Mouse (Mus musculus) adrenal gland, postnatal 4 days (tissue): Measurements from ENCODE around the gene Vgll2. TPM values are rescaled to one million over a fixed set of nuclear protein-coding genes. Genes with fewer than 3 reads are reported as not detected.

Experiments used
- DNase-seq, 2 experiments: peaks; one replicate each; pipeline ENCODE4 v3.0.0; 2021 to 2022; ENCODE audit warnings: low spot score in 2 of 2, mixed read lengths in 2 of 2
- microRNA-seq: library from miRNA; unstranded; fragments of <30 nt; microRNA quantifications from one replicate; pipeline ENCODE4 v1.2.0, GENCODE M21; 2021
- total RNA-seq, 2 experiments: library from RNA; stranded (reverse); gene quantifications; 2 replicates each; pipeline ENCODE4 v1.2.3; 2021

The Vgll2 gene
- total RNA-seq, 2 experiments from 2014 or later = 1.6 to 4.3 TPM

DNA sequence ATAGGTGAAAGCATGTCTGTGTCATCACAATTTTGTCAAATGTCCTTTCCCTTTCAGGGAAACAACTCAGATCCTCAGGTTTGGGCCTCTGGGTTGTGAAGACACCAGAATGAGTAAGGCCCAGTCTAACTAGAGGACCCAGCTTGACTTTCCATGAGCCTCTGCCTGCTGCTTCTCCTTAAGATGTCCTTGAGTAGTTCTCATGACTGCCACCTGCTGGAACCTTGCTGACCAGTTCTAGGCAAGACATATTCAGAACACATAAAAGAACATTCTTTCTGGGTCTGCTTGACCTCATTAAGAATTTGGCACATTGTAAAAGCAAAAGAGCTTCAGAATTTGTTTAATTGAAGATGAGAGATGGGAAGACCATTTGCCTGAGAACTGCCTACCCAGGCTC lies 50.2 kb downstream of the Vgll2 start:
- DNase-seq = peak in 1 of 2 experiments; percentile 10

Small RNAs within 50 kb of the gene (microRNA-seq; reads per million reads assigned to microRNA genes)
- gene Gm24084 = not detected

Other genes with a start within 250 kb of the Vgll2 start
- under 1 TPM; 0.08 to 0.53 TPM for gene Ros1, start 172.7 kb downstream of the Vgll2 start, total RNA-seq
- gene Dcbld1, start 211.1 kb downstream of the Vgll2 start, total RNA-seq = 10 to 100 TPM in 1 of 2 experiments, 1 to 10 TPM in 1; 8.8 to 10.6 TPM